Mouse (Mus musculus) liver, postnatal 0 days (tissue): ENCODE results near the gene Nynrin.

Experiments used
- CTCF ChIP-seq: sonication (generic); IDR thresholded peaks from 2 replicates; pipeline ENCODE4 v1.5.1; 2016; ENCODE audit warnings: antibody characterized with exemption, low read depth
- EP300 ChIP-seq: IDR thresholded peaks from 2 replicates; pipeline ENCODE4 v1.6.1; 2016; ENCODE audit warnings: antibody characterized with exemption, low read depth, mild to moderate bottlenecking

DNA sequence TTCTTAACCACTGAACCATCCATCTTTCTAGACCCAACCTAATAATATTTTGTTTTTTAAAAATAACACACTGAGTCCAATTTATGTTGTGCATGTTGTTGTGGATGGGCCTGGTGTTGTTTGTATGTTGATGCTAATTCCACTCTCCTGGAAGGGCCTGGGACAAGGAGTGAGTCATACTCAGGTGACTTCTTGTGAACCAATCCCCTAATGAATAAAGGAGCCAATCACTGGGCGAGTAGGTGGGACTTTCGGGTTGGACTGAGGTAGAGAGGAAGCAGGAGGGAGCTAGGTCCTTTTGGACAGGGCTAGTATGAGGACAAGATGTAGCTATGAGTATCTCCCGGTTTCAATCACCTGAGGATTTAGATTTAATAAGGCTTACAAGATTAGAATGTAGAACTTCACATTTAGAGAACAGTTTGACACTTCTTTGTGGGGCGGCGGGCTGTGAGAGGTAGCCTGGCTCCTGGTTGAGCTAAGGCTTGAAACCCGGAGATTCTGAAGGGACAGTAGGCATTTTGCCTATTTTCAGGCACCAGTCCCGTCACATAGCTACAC is 33.9 kb upstream of the Nynrin start:
- TF ChIP-seq CTCF (no peak), EP300 (no peak)
